Comparison of ENCODE assay signal across 25 mouse cellular contexts in the genomic region with DNA sequence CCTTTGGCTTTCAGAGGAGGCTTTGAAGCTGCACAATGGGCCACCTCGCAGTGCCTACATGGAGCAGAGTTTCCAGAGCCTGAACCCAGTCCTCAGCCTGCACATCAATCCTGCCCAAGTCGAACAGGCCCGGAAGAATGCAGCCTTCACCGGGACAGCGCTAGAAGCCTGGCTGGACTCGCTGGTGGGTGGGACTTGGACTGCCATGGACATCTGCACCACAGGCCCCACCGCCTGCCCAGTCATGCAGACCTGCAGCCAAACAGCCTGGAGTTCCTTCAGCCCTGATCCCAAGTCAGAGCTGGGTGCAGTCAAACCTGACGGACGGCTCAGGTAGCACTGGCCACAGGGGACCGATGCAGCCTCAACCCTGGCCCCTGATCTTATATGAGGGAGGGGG.
DNase-seq lines count a peak whose midpoint lies in the region; ATAC-seq and TF ChIP-seq lines count a peak whose summit lies in the region.
"Had no signal": no experiment of that assay in that cellular context is flagged by ENCODE, and none has a peak within 500 bp of the region (broad histone marks: within the 10 kb centered on the region; RNA-seq: fewer than 3 reads in every experiment).

No protein-coding gene starts in this region.

- peak; percentile 3 for DNase-seq in cerebellum, adult 9-11 months
- DNase-seq in cerebellum, adult 11 months = no peak
- DNase-seq in hindbrain, postnatal 0 days (ENCODE audit: low spot score) = no peak
- peak; percentile 5 to 22 for DNase-seq in kidney, postnatal 4 days
- DNase-seq in kidney, adult 8-10 months = no peak
- DNase-seq in stomach, postnatal 0 days (ENCODE audit: low spot score) = no peak
- DNase-seq: adrenal gland, postnatal 14 days; gastrocnemius, postnatal 25 days; heart, adult 2 months; kidney, adult 9 months; lung, postnatal 4 days; midbrain, embryonic 14.5 days; right cerebral cortex, postnatal 25 days; thymus, adult 18-20 months; thymus, postnatal 36 days had no signal

- H3K9me3 ChIP-seq in hindbrain, postnatal 0 days (ENCODE audit: low read length) = no peaks in the 10 kb centered on the region
- H3K9me3 ChIP-seq in hindbrain, embryonic 12.5 days (replicated peaks) = no peaks in the 10 kb centered on the region
- H3K9me3 ChIP-seq in stomach, embryonic 14.5 days (ENCODE audit: control insufficient read depth, low read depth, low read length) = no peaks in the 10 kb centered on the region
- no peaks in the 10 kb centered on the region for H3K9me3 ChIP-seq in stomach, postnatal 0 days (ENCODE audit: control insufficient read depth, low read length)
- H3K9me3 ChIP-seq: embryonic facial prominence, embryonic 10.5 days; embryonic facial prominence, embryonic 15.5 days; forebrain, embryonic 13.5 days; heart, embryonic 12.5 days; hindbrain, embryonic 15.5 days; limb, embryonic 13.5 days had no signal

- ATAC-seq in hindbrain, postnatal 0 days = 0 out of 2 replicates have a peak, but pooled peaks have one; percentile 24
- no peak for ATAC-seq in hindbrain, embryonic 12.5 days (ENCODE audit: low FRiP score)
- 0 out of 2 replicates have a peak, but pooled peaks have one; percentile 33 for ATAC-seq in stomach, embryonic 14.5 days (ENCODE audit: insufficient number of reproducible peaks, insufficient read depth, low FRiP score, low read depth)
- ATAC-seq in stomach, postnatal 0 days (ENCODE audit: low FRiP score, low TSS enrichment) = no peak
- ATAC-seq: forebrain, embryonic 13.5 days had no signal

- WGBS in hindbrain, postnatal 0 days = 74% methylated on average over 10 of the region's 10 CpGs
- WGBS in hindbrain, embryonic 12.5 days = 86% methylated on average over 10 of the region's 10 CpGs
- 84% methylated on average over 10 of the region's 10 CpGs for WGBS in stomach, embryonic 14.5 days
- WGBS in stomach, postnatal 0 days = 82% methylated on average over 10 of the region's 10 CpGs

- no peak for TF ChIP-seq CTCF in hindbrain, postnatal 0 days (IDR thresholded peaks at IDR 0.05; ENCODE audit: low read depth)
- no peak for TF ChIP-seq CTCF in stomach, postnatal 0 days (IDR thresholded peaks at IDR 0.05; ENCODE audit: low read depth)

- no peaks in the 10 kb centered on the region for H3K27me3 ChIP-seq in hindbrain, postnatal 0 days (ENCODE audit: insufficient read depth, low read length)
- H3K27me3 ChIP-seq in hindbrain, embryonic 12.5 days = no peaks in the 10 kb centered on the region
- H3K27me3 ChIP-seq in stomach, embryonic 14.5 days (ENCODE audit: control insufficient read depth, insufficient read depth, low read length) = no peaks in the 10 kb centered on the region
- H3K27me3 ChIP-seq in stomach, postnatal 0 days (ENCODE audit: control insufficient read depth, insufficient read depth, low read length) = no peaks in the 10 kb centered on the region
- H3K27me3 ChIP-seq: embryonic facial prominence, embryonic 15.5 days; forebrain, embryonic 13.5 days; heart, embryonic 12.5 days; hindbrain, embryonic 15.5 days; limb, embryonic 13.5 days; megakaryocyte, embryonic 14.5 days had no signal

- H3K4me2 ChIP-seq in hindbrain, postnatal 0 days (ENCODE audit: low read depth, low read length) = no peak overlapping the region
- H3K4me2 ChIP-seq in hindbrain, embryonic 12.5 days (replicated peaks) = no peak overlapping the region
- H3K4me2 ChIP-seq in stomach, embryonic 14.5 days (replicated peaks; ENCODE audit: low read depth, low read length) = no peak overlapping the region
- no peak overlapping the region for H3K4me2 ChIP-seq in stomach, postnatal 0 days (replicated peaks; ENCODE audit: low read depth)
- H3K4me2 ChIP-seq: embryonic facial prominence, embryonic 15.5 days; forebrain, embryonic 13.5 days; heart, embryonic 12.5 days; hindbrain, embryonic 15.5 days; limb, embryonic 13.5 days; liver, embryonic 11.5 days had no signal

- peaks cover 9% of the 10 kb centered on the region; the same call in 1 of the 2 replicates for H3K36me3 ChIP-seq in hindbrain, postnatal 0 days (ENCODE audit: insufficient read depth, low read length)
- H3K36me3 ChIP-seq in hindbrain, embryonic 12.5 days = no peaks in the 10 kb centered on the region
- no peaks in the 10 kb centered on the region for H3K36me3 ChIP-seq in stomach, embryonic 14.5 days (ENCODE audit: control insufficient read depth, insufficient read depth, low read length)
- H3K36me3 ChIP-seq in stomach, postnatal 0 days (ENCODE audit: control insufficient read depth, insufficient read depth, low read length) = no peaks in the 10 kb centered on the region
- H3K36me3 ChIP-seq: heart, embryonic 12.5 days had no signal

- TF ChIP-seq EP300 in stomach, postnatal 0 days (optimal IDR thresholded peaks at IDR 0.05) = no peak

- H3K4me1 ChIP-seq in hindbrain, postnatal 0 days (ENCODE audit: insufficient read depth, low read length) = no peaks in the 10 kb centered on the region
- H3K4me1 ChIP-seq in hindbrain, embryonic 12.5 days = no peaks in the 10 kb centered on the region
- no peaks in the 10 kb centered on the region for H3K4me1 ChIP-seq in stomach, embryonic 14.5 days (ENCODE audit: control insufficient read depth, insufficient read depth, low read length)
- no peaks in the 10 kb centered on the region for H3K4me1 ChIP-seq in stomach, postnatal 0 days (replicated peaks; ENCODE audit: control insufficient read depth, insufficient read depth)
- H3K4me1 ChIP-seq: embryonic facial prominence, embryonic 10.5 days; embryonic facial prominence, embryonic 15.5 days; forebrain, embryonic 13.5 days; heart, embryonic 12.5 days; hindbrain, embryonic 15.5 days; limb, embryonic 13.5 days; megakaryocyte, embryonic 14.5 days had no signal

- no peak overlapping the region for H3K9ac ChIP-seq in hindbrain, postnatal 0 days (replicated peaks; ENCODE audit: low read length)
- H3K9ac ChIP-seq in hindbrain, embryonic 12.5 days = no peak overlapping the region
- H3K9ac ChIP-seq in stomach, embryonic 14.5 days (replicated peaks; ENCODE audit: low read depth, low read length) = no peak overlapping the region
- H3K9ac ChIP-seq in stomach, postnatal 0 days (ENCODE audit: low read length) = no peak overlapping the region
- H3K9ac ChIP-seq: embryonic facial prominence, embryonic 15.5 days; forebrain, embryonic 13.5 days; heart, embryonic 12.5 days; hindbrain, embryonic 15.5 days; limb, embryonic 13.5 days had no signal

- no peak overlapping the region for H3K27ac ChIP-seq in hindbrain, postnatal 0 days
- H3K27ac ChIP-seq in hindbrain, embryonic 12.5 days = no peak overlapping the region
- H3K27ac ChIP-seq in stomach, embryonic 14.5 days (ENCODE audit: low read length) = no peak overlapping the region
- H3K27ac ChIP-seq in stomach, postnatal 0 days (replicated peaks) = no peak overlapping the region
- H3K27ac ChIP-seq: embryonic facial prominence, embryonic 10.5 days; embryonic facial prominence, embryonic 15.5 days; forebrain, embryonic 13.5 days; heart, adult 2 months; hindbrain, embryonic 15.5 days; limb, embryonic 13.5 days had no signal

- H3K4me3 ChIP-seq in hindbrain, postnatal 0 days (ENCODE audit: low read length) = no peak overlapping the region
- no peak overlapping the region for H3K4me3 ChIP-seq in hindbrain, embryonic 12.5 days
- no peak overlapping the region for H3K4me3 ChIP-seq in stomach, embryonic 14.5 days (ENCODE audit: low read depth, low read length)
- H3K4me3 ChIP-seq in stomach, postnatal 0 days (ENCODE audit: low read depth, low read length) = no peak overlapping the region
- H3K4me3 ChIP-seq: embryonic facial prominence, embryonic 10.5 days; embryonic facial prominence, embryonic 15.5 days; forebrain, embryonic 13.5 days; heart, adult 2 months; heart, embryonic 12.5 days; hindbrain, embryonic 15.5 days; limb, embryonic 13.5 days; megakaryocyte, embryonic 14.5 days had no signal

Comparison
In these comparisons a context has a peak if more than half of its experiments do, and no peak if none do; other contexts are left out.
1. DNase-seq: peak in cerebellum, adult 9-11 months (single experiment) and kidney, postnatal 4 days (2 of 2); none in cerebellum, adult 11 months (single experiment), hindbrain, postnatal 0 days (single experiment), kidney, adult 8-10 months (0 of 2) and stomach, postnatal 0 days (single experiment).
2. ATAC-seq: peak in hindbrain, postnatal 0 days (single experiment) and stomach, embryonic 14.5 days (single experiment); none in hindbrain, embryonic 12.5 days (single experiment) and stomach, postnatal 0 days (single experiment).